8 mouse cellular contexts compared by ENCODE assay signal in the genomic region with DNA sequence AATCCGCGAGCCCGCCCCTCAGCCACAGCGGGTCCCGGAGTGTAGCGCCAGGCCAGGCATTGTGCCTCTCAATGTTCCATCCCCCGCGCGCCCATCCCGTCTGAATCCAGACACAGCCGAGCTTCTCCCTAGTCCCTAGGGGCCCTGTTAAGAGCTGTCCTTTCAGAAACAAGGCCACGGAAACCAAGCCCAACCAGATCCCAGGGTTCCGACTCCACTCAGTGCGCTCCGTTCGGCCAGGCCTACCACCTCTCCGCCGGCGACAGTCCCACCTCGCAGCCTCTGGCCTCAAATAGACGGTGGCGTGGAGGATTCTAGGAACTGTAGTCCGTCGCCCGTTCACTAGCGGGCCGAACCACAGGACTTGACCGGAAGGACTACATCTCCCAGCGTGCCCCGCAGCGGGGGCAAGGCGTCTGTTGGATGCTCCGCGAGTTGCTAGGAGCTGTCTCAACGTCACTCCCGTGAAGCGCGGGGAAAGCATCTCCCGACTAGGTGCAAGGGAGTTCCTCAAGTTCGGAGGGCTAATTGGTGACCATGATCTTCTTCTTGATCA. TPM values are rescaled to one million over a fixed set of nuclear protein-coding genes. Genes with fewer than 3 reads are reported as not detected.
DNase-seq lines count a peak whose midpoint lies in the region; ATAC-seq and TF ChIP-seq lines count a peak whose summit lies in the region.

A gene (minus strand): TSS at position 283 of the 556 bp plus-strand sequence.

- peak; percentile 99 for ATAC-seq in frontal cortex, adult (ENCODE audit: low TSS enrichment)
- peak; percentile 99 for ATAC-seq in lung, postnatal 0 days

- peaks cover 55% of the 10 kb centered on the region for H3K36me3 ChIP-seq in hindbrain, embryonic 10.5 days
- peaks cover 21% of the 10 kb centered on the region for H3K36me3 ChIP-seq in lung, postnatal 0 days (ENCODE audit: insufficient read depth, low read length)

- peaks cover 34% of the 10 kb centered on the region for H3K4me1 ChIP-seq in hindbrain, embryonic 10.5 days (replicated peaks)
- peaks cover 3% of the 10 kb centered on the region; the same call in 1 of the 2 replicates for H3K4me1 ChIP-seq in lung, postnatal 0 days (ENCODE audit: insufficient read depth, low read depth, low read length)

- no peaks in the 10 kb centered on the region for H3K9me3 ChIP-seq in hindbrain, embryonic 10.5 days
- no peaks in the 10 kb centered on the region for H3K9me3 ChIP-seq in lung, postnatal 0 days (ENCODE audit: low read length)

- peak; percentile 94 for DNase-seq in MEL-GATA-1-ER (ENCODE audit: extremely low read depth, low read depth)
- DNase-seq in cerebellum, adult 8-10 months: peak; percentile 96
- DNase-seq in hindbrain, embryonic 10.5 days (ENCODE audit: low spot score): peak; percentile 95
- peak; percentile 97 for DNase-seq in layer of hippocampus, adult 9-11 months
- peak; percentile 98 for DNase-seq in lung, postnatal 0 days (ENCODE audit: low spot score)
- peak; percentile 91 for DNase-seq in ovary, postnatal 14 days (ENCODE audit: low spot score)
- peak; percentile 93 for DNase-seq in thymus, postnatal 14 days

- no peak for TF ChIP-seq CTCF in lung, postnatal 0 days (IDR thresholded peaks at IDR 0.05)

- peak within 1 kb of the TSS; percentile 84 for H3K4me3 ChIP-seq in hindbrain, embryonic 10.5 days
- H3K4me3 ChIP-seq in lung, postnatal 0 days (ENCODE audit: low read depth, low read length): peak within 1 kb of the TSS; percentile 74

- WGBS in hindbrain, embryonic 10.5 days: under 1% methylated on average over 40 of the region's 40 CpGs
- WGBS in lung, postnatal 0 days: under 1% methylated on average over 40 of the region's 40 CpGs

- no peaks in the 10 kb centered on the region; the same call in 1 of the 2 replicates for H3K27me3 ChIP-seq in hindbrain, embryonic 10.5 days (ENCODE audit: insufficient read depth, poor library complexity, severe bottlenecking)
- H3K27me3 ChIP-seq in lung, postnatal 0 days (replicated peaks; ENCODE audit: insufficient read depth, low read length): no peaks in the 10 kb centered on the region

- peak within 1 kb of the TSS; percentile 95 for H3K27ac ChIP-seq in hindbrain, embryonic 10.5 days
- peak within 1 kb of the TSS; percentile 83 for H3K27ac ChIP-seq in lung, postnatal 0 days (ENCODE audit: low read length)

- no peak for TF ChIP-seq EP300 in lung, postnatal 0 days (IDR thresholded peaks at IDR 0.05)

- peak within 1 kb of the TSS; percentile 69 for H3K4me2 ChIP-seq in lung, postnatal 0 days (replicated peaks; ENCODE audit: low read depth, low read length)

- peak within 1 kb of the TSS; percentile 62 for H3K9ac ChIP-seq in lung, postnatal 0 days (replicated peaks; ENCODE audit: low read depth)

RNA-seq across cellular contexts. Expression of the gene that starts here (rescaled TPM):
- polyA plus RNA-seq in hindbrain, embryonic 10.5 days (2016; fragmentation: Nextera tagmentation; extraction: Ambion mirVana): 59.2 and 62.8 TPM in 2 replicates
- polyA plus RNA-seq in lung, postnatal 0 days (2015; fragmentation: Nextera tagmentation; extraction: Ambion mirVana): 11.9 and 16.6 TPM in 2 replicates

Comparison
In these comparisons a context has a peak if more than half of its experiments do, and no peak if none do; other contexts are left out.
1. Peak in every context shown above with its lines: DNase-seq, ATAC-seq, H3K4me3 ChIP-seq and H3K27ac ChIP-seq.